Mouse (Mus musculus) T-cell, adult 66 days (primary cell): ENCODE measurements around the gene Brk1. TPM values are rescaled to one million over a fixed set of nuclear protein-coding genes. Genes with fewer than 3 reads are reported as not detected.

Experiments used
- total RNA-seq, 2 experiments: library from RNA; stranded (reverse); gene quantifications; 3 replicates in 1 of 2; 4 replicates in 1 of 2; pipeline ENCODE4 v1.2.4; 2023

Gene Brk1
- 100 to 1,000 TPM; 115 to 118 TPM for total RNA-seq

DNA sequence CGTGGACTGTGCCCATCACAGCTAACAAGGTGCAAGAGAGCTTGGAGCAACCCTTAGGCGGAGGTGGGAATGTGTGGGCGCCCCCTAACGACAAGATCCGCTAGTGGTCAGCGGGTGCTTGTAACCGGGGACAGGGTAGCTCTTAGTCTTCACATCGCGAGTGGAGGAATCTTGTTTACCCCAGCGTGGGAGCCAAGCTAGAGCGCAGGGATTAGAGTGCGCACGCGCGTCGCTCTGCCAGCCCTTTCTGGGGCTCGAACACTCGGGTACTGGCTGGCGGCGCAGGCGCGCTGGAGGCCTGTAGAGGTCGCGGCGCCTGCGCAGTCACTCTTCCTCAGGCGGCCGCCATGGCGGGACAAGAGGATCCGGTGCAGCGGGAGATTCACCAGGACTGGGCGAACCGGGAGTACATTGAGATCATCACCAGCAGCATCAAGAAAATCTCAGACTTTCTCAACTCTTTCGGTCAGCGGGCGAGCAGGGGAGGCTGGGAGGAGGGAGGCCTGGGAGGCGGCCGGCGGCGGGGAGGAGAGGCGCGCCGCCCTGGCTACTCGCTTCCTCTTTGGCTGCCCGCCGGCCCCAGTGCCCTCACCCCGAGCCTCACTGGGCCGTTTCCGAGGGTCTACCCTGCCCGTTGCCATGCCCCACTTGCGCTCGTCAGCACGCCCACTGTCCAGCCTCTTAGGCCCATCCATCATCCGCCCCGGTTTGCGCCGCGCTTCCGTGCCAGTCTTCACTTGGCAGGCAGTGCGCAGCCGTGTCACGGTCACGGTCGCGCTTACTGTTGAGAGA, at the start of gene Brk1:
Gene Brk1, plus strand, starts transcription at position 341 of the 792 bp plus-strand sequence.

GRCm38 (mm10) chr6:113600543-113601139, 3.9 kb upstream of the Brk1 start, which contains the start of gene Fancd2os:
Fancd2os (minus strand) TSS chr6:113600715.

GRCm38 (mm10) chr6:113623941-113624751, 19.6 kb downstream of the Brk1 start, which contains the start of gene Vhl:
Vhl (plus strand) TSS chr6:113623959.

DNA sequence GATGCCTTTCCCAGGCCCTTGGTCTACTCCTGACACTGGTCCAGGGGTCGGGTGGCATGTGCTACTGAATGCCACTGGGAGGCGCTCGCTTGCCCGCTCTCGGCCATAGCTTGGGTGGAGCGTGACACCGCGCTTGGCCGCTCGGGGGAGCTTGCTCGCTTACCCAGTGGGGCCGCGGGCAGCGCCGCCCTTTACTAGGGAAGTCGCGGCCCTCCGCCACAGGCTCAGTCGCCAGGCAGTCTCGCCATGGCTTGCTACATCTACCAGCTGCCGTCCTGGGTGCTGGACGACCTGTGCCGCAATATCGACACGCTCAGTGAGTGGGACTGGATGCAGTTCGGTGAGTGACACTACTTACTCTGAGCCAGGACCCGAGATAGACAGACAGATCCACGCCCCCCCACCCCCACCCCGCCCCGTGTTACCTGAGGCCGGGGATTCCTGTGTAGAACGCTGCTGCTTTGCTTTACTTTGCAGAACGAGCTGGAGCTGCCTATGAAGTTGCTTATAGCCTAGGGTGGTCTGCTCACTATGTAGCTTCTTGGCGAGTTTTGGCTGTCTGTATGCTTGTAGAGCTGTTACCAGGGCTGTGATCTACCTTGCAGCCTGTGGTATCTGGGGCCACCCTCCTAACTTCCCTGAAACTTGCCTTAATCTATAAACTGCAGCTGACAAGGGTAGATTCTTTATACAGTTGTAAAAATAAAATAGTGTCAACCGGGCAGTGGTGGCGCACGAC, 33.9 kb downstream of the Brk1 start, which contains the start of gene Irak2:
Gene Irak2, plus strand, starts transcription at position 166 of the 739 bp plus-strand sequence.

Other genes starting within 250 kb of the Brk1 start
- 10 to 100 TPM; 26.3 to 31.3 TPM for gene Tada3, start 226.9 kb upstream of the Brk1 start, total RNA-seq
- 100 to 1,000 TPM; 258 to 260 TPM for gene Arpc4, start 226.7 kb upstream of the Brk1 start, total RNA-seq
- gene Ttll3, start 215.5 kb upstream of the Brk1 start, total RNA-seq, result 10 to 100 TPM; 76.1 to 77.8 TPM
- 10 to 100 TPM; 11.7 to 19.9 TPM for gene Rpusd3, start 185.4 kb upstream of the Brk1 start, total RNA-seq
- gene Cidec, start 169.0 kb upstream of the Brk1 start, total RNA-seq, result not detected
- gene Jagn1, start 162.2 kb upstream of the Brk1 start, total RNA-seq, result 10 to 100 TPM; 21.8 to 24.1 TPM
- gene Il17re, start 146.3 kb upstream of the Brk1 start, total RNA-seq, result under 1 TPM; 0.36 to 0.52 TPM
- not detected for gene Il17rc, start 133.3 kb upstream of the Brk1 start, total RNA-seq
- 10 to 100 TPM; 10.8 to 11.2 TPM for gene Creld1, start 121.5 kb upstream of the Brk1 start, total RNA-seq
- 1 to 10 TPM; 1.1 to 1.5 TPM for gene Prrt3, start 102.8 kb upstream of the Brk1 start, total RNA-seq
- gene Emc3, start 73.1 kb upstream of the Brk1 start, total RNA-seq, result 10 to 100 TPM; 71.2 to 72.5 TPM
- 1 to 10 TPM; 3.1 to 5.5 TPM for gene Fancd2, start 73.1 kb upstream of the Brk1 start, total RNA-seq
- not detected for gene Fancd2os, start 4.1 kb upstream of the Brk1 start, total RNA-seq
- 10 to 100 TPM; 25.2 to 29.0 TPM for gene Vhl, start 19.2 kb downstream of the Brk1 start, total RNA-seq
- gene Irak2, start 33.7 kb downstream of the Brk1 start, total RNA-seq, result 10 to 100 TPM; 47.1 to 50.6 TPM
- gene Tatdn2, start 92.3 kb downstream of the Brk1 start, total RNA-seq, result 100 to 1,000 TPM; 227 to 259 TPM
- 1 to 10 TPM; 5.2 to 5.7 TPM for gene Ghrl, start 115.1 kb downstream of the Brk1 start, total RNA-seq
- gene Sec13, start 136.0 kb downstream of the Brk1 start, total RNA-seq, result 10 to 100 TPM; 90.2 to 98.0 TPM